Mouse (Mus musculus): ENCODE data around the gene Clmn. TPM values are rescaled to one million over a fixed set of nuclear protein-coding genes. Genes with fewer than 3 reads are reported as not detected.

The Clmn gene
- total and polyA plus RNA-seq, 2 experiments from 2014 or later, result 1.8 to 2.0 TPM

DNA sequence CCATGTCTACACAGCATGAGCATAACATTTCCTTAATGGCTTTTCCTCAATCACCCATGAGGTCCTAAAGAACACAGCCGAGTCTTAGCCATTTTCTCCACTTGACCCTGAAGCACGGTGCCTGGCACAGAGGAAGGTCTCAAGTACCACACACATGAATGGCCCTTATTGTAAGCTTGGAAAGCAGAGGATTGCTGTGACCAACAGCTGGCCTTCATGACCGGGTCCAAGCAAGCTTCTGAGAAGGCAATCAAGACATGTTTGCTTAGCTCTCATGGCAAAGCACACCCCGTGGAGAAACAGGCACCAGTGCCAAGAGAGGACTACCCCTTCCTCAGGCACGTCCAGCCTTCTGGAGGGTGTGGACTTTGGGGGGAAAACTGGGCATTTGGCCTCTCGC lies 3.0 kb upstream of the Clmn start:
- TF ChIP-seq CTCF (IDR thresholded peaks at IDR 0.05; ENCODE audit: low read depth), result no peak
- Histone ChIP-seq H3K9me3 (ENCODE audit: low read length) (no peaks in the 10 kb centered on the region), H3K4me2 (ENCODE audit: low read depth) (no peak overlapping the region), H3K36me3 (ENCODE audit: insufficient read depth) (no peaks in the 10 kb centered on the region), H3K4me3 (ENCODE audit: low read depth, low read length) (no peak overlapping the region), H3K4me1 (ENCODE audit: insufficient read depth) (peaks cover 7% of the 10 kb centered on the region; the same call in 1 of the 2 replicates), H3K27ac (ENCODE audit: low read depth, low read length) (no peak overlapping the region), H3K9ac (no peak overlapping the region), H3K27me3 (ENCODE audit: insufficient read depth, low read length) (no peaks in the 10 kb centered on the region)
- ATAC-seq (no peak), DNase-seq (no peak)
- WGBS, result 75% methylated on average over 6 of the region's 6 CpGs

DNA sequence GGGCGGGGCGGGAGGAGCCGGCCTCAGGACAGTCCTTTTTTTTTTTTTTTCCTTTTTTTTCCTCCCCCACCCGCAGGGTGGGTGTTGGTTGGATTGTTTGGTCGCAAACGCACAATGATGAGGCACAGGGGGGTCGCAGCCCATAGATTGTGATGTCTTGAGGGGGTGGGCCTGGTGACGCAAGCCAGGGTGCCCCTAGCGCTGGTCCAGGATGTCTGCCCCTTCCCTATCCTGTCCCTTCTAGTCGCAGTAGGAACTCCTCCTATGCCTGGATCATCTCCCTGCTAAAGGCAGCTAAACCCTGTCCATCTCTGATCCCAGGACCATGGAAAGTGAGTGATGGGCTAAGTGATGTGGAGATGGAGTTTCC lies 275 bp upstream of the Clmn start:
- Histone ChIP-seq H3K27me3 (ENCODE audit: insufficient read depth, low read length) (no peaks in the 10 kb centered on the region), H3K4me2 (ENCODE audit: low read depth) (peak overlapping the region; percentile 87), H3K36me3 (ENCODE audit: insufficient read depth) (no peaks in the 10 kb centered on the region), H3K9ac (peak overlapping the region; percentile 87), H3K4me3 (ENCODE audit: low read depth, low read length) (peak overlapping the region; percentile 62), H3K9me3 (ENCODE audit: low read length) (no peaks in the 10 kb centered on the region), H3K27ac (ENCODE audit: low read depth, low read length) (peak overlapping the region; percentile 66; the same call in 1 of the 2 replicates), H3K4me1 (ENCODE audit: insufficient read depth) (peaks cover 7% of the 10 kb centered on the region; the same call in 1 of the 2 replicates)
- peak; percentile 24; the same call in 1 of the 2 replicates for TF ChIP-seq CTCF (IDR thresholded peaks at IDR 0.05; ENCODE audit: low read depth)
- ATAC-seq, result peak; percentile 45
- WGBS, result 4% methylated on average over 6 of the region's 10 CpGs
- DNase-seq, result peak; percentile 37

DNA sequence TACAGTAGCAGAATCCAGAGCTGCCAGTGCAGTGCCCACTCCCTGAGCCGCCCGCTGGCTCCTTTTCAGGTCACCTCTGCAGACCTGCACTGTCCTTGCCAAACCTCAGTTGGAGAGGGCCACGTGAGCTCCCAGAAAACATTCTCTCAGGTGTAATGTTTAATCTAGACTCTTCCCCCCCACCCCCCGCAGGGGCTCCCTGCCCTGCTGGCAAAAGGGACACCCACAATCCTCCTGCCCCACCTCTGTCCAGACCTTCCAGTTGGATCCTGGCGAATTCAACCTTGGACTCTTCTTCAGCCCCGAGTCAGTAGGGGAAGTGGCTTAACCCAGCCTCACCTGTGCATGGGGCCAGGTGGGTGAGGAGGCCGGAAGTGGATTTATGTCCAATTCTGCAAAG lies 1.2 kb downstream of the Clmn start:
- H3K9me3 ChIP-seq (ENCODE audit: low read length), result no peaks in the 10 kb centered on the region
- no peak for ATAC-seq
- no peak overlapping the region for H3K4me3 ChIP-seq (ENCODE audit: low read depth, low read length)
- no peak overlapping the region for H3K27ac ChIP-seq (ENCODE audit: low read depth, low read length)
- H3K27me3 ChIP-seq (ENCODE audit: insufficient read depth, low read length), result no peaks in the 10 kb centered on the region
- peaks cover 9% of the 10 kb centered on the region; the same call in 1 of the 2 replicates for H3K4me1 ChIP-seq (ENCODE audit: insufficient read depth)
- no peak overlapping the region for H3K4me2 ChIP-seq (ENCODE audit: low read depth)
- 78% methylated on average over 7 of the region's 7 CpGs for WGBS
- no peak overlapping the region for H3K9ac ChIP-seq
- no peak for TF ChIP-seq CTCF (IDR thresholded peaks at IDR 0.05; ENCODE audit: low read depth)
- no peak for DNase-seq
- H3K36me3 ChIP-seq (ENCODE audit: insufficient read depth), result no peaks in the 10 kb centered on the region

- DNase-seq (peak; percentile 47), ATAC-seq (peak; percentile 59; the same call in 1 of the 2 replicates)
- no peaks in the 10 kb centered on the region for H3K9me3 ChIP-seq (ENCODE audit: low read length)
- no peaks in the 10 kb centered on the region for H3K27me3 ChIP-seq (ENCODE audit: insufficient read depth, low read length)
- H3K4me2 ChIP-seq (ENCODE audit: low read depth), result no peak overlapping the region
- H3K27ac ChIP-seq (ENCODE audit: low read depth, low read length), result peak overlapping the region; percentile 69
- H3K36me3 ChIP-seq (ENCODE audit: insufficient read depth), result no peaks in the 10 kb centered on the region
- H3K4me3 ChIP-seq (ENCODE audit: low read depth, low read length), result no peak overlapping the region
- no peak for TF ChIP-seq CTCF (IDR thresholded peaks at IDR 0.05; ENCODE audit: low read depth)
- peaks cover 9% of the 10 kb centered on the region for H3K4me1 ChIP-seq (ENCODE audit: insufficient read depth)
- no peak overlapping the region for H3K9ac ChIP-seq
- 37% methylated on average over 7 of the region's 7 CpGs for WGBS
Observed at GRCm38 (mm10) chr12:104859140-104859539, 5.7 kb downstream of the Clmn start.

GRCm38 (mm10) chr12:104858732-104859131 lies 6.1 kb downstream of the Clmn start:
- H3K4me1 ChIP-seq (ENCODE audit: insufficient read depth), result peaks cover 9% of the 10 kb centered on the region
- ATAC-seq (0 out of 2 replicates have a peak, but pooled peaks have one; percentile 18), DNase-seq (no peak)
- peak overlapping the region; percentile 69 for H3K27ac ChIP-seq (ENCODE audit: low read depth, low read length)
- no peak for TF ChIP-seq CTCF (IDR thresholded peaks at IDR 0.05; ENCODE audit: low read depth)
- H3K27me3 ChIP-seq (ENCODE audit: insufficient read depth, low read length), result no peaks in the 10 kb centered on the region
- no peak overlapping the region for H3K9ac ChIP-seq
- WGBS, result 56% methylated on average over 5 of the region's 5 CpGs
- H3K36me3 ChIP-seq (ENCODE audit: insufficient read depth), result no peaks in the 10 kb centered on the region
- H3K4me3 ChIP-seq (ENCODE audit: low read depth, low read length), result no peak overlapping the region
- H3K9me3 ChIP-seq (ENCODE audit: low read length), result no peaks in the 10 kb centered on the region
- no peak overlapping the region for H3K4me2 ChIP-seq (ENCODE audit: low read depth)

DNA sequence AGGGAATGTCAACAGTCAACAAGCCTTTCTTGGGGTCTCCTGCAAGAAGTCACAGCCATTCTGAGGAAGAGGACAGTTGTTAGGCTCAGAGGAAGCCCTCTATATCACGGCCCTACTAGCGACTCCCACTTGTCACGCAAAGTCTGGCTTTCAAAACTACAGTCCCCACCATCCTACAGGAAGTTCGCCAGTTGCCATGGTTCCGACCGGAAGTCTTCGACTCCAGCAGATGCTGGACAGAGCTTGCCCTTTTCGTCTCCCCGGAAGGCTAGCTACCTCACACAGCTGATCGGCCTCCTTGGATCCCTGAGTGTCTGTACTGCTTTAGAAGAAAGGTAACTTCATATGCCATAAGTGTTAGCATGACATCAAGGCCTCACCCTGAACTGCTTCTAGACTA lies 7.3 kb downstream of the Clmn start:
- Histone ChIP-seq H3K9ac (no peak overlapping the region), H3K4me2 (ENCODE audit: low read depth) (no peak overlapping the region), H3K4me1 (ENCODE audit: insufficient read depth) (peaks cover 9% of the 10 kb centered on the region), H3K9me3 (ENCODE audit: low read length) (no peaks in the 10 kb centered on the region), H3K36me3 (ENCODE audit: insufficient read depth) (no peaks in the 10 kb centered on the region), H3K4me3 (ENCODE audit: low read depth, low read length) (no peak overlapping the region), H3K27ac (ENCODE audit: low read depth, low read length) (no peak overlapping the region), H3K27me3 (ENCODE audit: insufficient read depth, low read length) (no peaks in the 10 kb centered on the region)
- 90% methylated on average over 10 of the region's 10 CpGs for WGBS
- TF ChIP-seq CTCF (IDR thresholded peaks at IDR 0.05; ENCODE audit: low read depth), result no peak
- DNase-seq (no peak), ATAC-seq (no peak)

DNA sequence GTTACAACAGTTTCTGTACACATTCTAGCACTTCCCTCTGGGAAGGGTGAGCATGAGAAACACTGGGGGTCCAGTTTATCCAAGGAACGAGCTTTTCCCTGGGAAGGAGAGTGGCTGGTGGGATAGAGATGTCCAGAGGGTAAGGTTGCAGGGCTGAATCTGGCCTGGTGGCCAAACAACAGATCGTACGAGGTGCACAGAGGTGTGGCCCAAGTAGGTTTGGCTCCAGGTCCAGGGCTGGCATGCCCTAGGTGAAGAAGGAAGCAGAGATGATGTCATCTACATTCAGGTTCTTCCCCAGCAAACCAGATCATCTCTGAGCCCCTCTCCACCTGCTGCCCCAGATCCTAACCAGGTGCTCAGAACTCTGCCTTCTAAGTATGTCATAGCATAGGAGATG lies 8.3 kb downstream of the Clmn start:
- H3K27ac ChIP-seq (ENCODE audit: low read depth, low read length), result no peak overlapping the region
- H3K9me3 ChIP-seq (ENCODE audit: low read length), result no peaks in the 10 kb centered on the region
- no peak overlapping the region for H3K4me3 ChIP-seq (ENCODE audit: low read depth, low read length)
- H3K4me2 ChIP-seq (ENCODE audit: low read depth), result no peak overlapping the region
- H3K4me1 ChIP-seq (ENCODE audit: insufficient read depth), result peaks cover 9% of the 10 kb centered on the region
- H3K9ac ChIP-seq, result no peak overlapping the region
- no peak for ATAC-seq
- no peaks in the 10 kb centered on the region for H3K27me3 ChIP-seq (ENCODE audit: insufficient read depth, low read length)
- no peak for TF ChIP-seq CTCF (IDR thresholded peaks at IDR 0.05; ENCODE audit: low read depth)
- WGBS, result 90% methylated on average over 3 of the region's 3 CpGs
- no peaks in the 10 kb centered on the region for H3K36me3 ChIP-seq (ENCODE audit: insufficient read depth)
- DNase-seq, result no peak
